Mouse (Mus musculus) olfactory bulb, adult 2 months (tissue): ENCODE data around the gene Sun3.

Experiments
- CTCF ChIP-seq: fragments of 200-500 bp; IDR thresholded peaks from 2 replicates; pipeline ENCODE4 v1.5.1; 2012; ENCODE audit warnings: low read depth, mild to moderate bottlenecking, low read length, moderate library complexity; ENCODE audit not compliant: insufficient read depth
- POLR2A ChIP-seq: fragments of 200-500 bp; IDR thresholded peaks from 2 replicates; pipeline ENCODE4 v1.6.1; 2012; ENCODE audit warnings: mild to moderate bottlenecking, low read depth, low read length, moderate library complexity; ENCODE audit not compliant: insufficient read depth

DNA sequence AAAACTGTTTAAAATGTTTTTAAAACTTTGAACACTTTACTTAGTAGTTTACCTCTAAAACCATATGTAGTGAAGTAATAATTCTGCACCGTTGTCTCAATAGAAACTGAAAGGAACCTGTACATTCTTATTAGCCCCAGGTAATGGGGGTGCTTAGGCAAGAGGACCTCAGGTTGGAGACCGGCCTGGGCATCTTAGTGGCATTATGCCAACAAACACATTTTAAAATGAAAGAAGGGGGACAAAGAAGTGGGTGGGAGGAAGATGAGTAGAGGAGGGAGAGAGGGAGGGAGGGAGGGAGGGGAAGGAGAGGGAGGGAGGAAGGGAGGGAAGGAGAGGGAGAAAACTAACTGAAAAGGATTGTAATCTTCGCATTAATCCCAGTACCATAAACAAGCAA is 37.4 kb downstream of the Sun3 start:
- TF ChIP-seq POLR2A (no peak), CTCF (no peak)
